Mouse (Mus musculus): ENCODE measurements around the gene Rps6ka4. TPM values are rescaled to one million over a fixed set of nuclear protein-coding genes. Genes with fewer than 3 reads are reported as not detected.

Rps6ka4 gene
- polyA plus RNA-seq, 1 experiment: 0.46 TPM

DNA sequence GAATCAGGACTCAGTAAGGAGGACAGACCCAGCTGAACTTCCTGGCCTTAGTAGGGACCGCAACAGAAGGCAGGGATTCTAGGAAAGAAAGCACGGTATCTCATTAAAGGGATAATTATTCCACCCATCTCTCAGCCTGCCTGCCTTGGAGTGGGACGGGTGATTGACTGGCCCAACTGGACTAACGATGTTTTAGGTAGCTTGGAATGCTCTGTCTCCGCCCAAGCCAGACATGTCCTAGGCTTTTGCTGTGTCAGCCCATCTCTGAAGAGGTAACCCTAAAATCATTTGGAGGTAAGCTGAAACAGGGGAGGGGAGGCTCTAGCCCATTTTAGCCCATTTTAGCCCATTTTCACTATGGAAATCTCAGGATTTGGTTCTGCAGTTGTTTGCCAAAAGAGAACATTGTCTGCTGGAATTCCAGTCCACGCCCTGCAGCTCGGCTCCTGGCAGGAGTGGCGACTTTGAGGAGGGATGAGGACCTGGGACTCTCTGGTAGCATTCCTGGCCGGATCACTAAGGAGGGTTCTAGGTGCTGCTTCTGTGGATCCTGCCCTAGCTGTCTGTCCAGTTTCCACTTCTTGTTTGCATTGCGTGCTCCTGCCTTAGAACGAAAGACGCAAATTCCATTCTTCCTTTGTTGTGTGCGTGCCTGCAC lies 19.8 kb downstream of the Rps6ka4 start:
- no peaks in the 10 kb centered on the region for H3K9me3 ChIP-seq (ENCODE audit: control insufficient read depth, low read length)
- peaks cover 3% of the 10 kb centered on the region; the same call in 1 of the 2 replicates for H3K4me1 ChIP-seq (ENCODE audit: control insufficient read depth)
- H3K4me3 ChIP-seq (replicated peaks): no peak overlapping the region
- no peaks in the 10 kb centered on the region for H3K27me3 ChIP-seq (ENCODE audit: control insufficient read depth)
- no peak for TF ChIP-seq GATA1 (IDR thresholded peaks at IDR 0.05; ENCODE audit: low read length)
- no peak for TF ChIP-seq TAL1 (IDR thresholded peaks at IDR 0.05; ENCODE audit: low read length)
- no peaks in the 10 kb centered on the region for H3K36me3 ChIP-seq (ENCODE audit: control insufficient read depth)

GRCm38 (mm10) chr19:6819143-6819827 lies 21.2 kb downstream of the Rps6ka4 start:
- Histone ChIP-seq H3K27me3 (ENCODE audit: control insufficient read depth) (no peaks in the 10 kb centered on the region), H3K4me3 (replicated peaks) (no peak overlapping the region), H3K9me3 (ENCODE audit: control insufficient read depth, low read length) (peaks cover 2% of the 10 kb centered on the region; the same call in 1 of the 2 replicates), H3K36me3 (ENCODE audit: control insufficient read depth) (no peaks in the 10 kb centered on the region), H3K4me1 (ENCODE audit: control insufficient read depth) (peaks cover 3% of the 10 kb centered on the region; the same call in 1 of the 2 replicates)
- TF ChIP-seq GATA1 (IDR thresholded peaks at IDR 0.05; ENCODE audit: low read length) (no peak), TAL1 (IDR thresholded peaks at IDR 0.05; ENCODE audit: low read length) (no peak)

GRCm38 (mm10) chr19:6814958-6815357 lies 25.5 kb downstream of the Rps6ka4 start:
- H3K4me1 ChIP-seq (ENCODE audit: control insufficient read depth): peaks cover 3% of the 10 kb centered on the region; the same call in 1 of the 2 replicates
- H3K27me3 ChIP-seq (ENCODE audit: control insufficient read depth): no peaks in the 10 kb centered on the region
- TF ChIP-seq GATA1 (IDR thresholded peaks at IDR 0.05; ENCODE audit: low read length): no peak
- no peak for TF ChIP-seq TAL1 (IDR thresholded peaks at IDR 0.05; ENCODE audit: low read length)
- H3K4me3 ChIP-seq (replicated peaks): no peak overlapping the region
- peaks cover 2% of the 10 kb centered on the region; the same call in 1 of the 2 replicates for H3K9me3 ChIP-seq (ENCODE audit: control insufficient read depth, low read length)
- H3K36me3 ChIP-seq (ENCODE audit: control insufficient read depth): no peaks in the 10 kb centered on the region

GRCm38 (mm10) chr19:6814366-6814765 lies 26.1 kb downstream of the Rps6ka4 start:
- Histone ChIP-seq H3K9me3 (ENCODE audit: control insufficient read depth, low read length) (peaks cover 2% of the 10 kb centered on the region; the same call in 1 of the 2 replicates), H3K4me3 (replicated peaks) (no peak overlapping the region), H3K36me3 (ENCODE audit: control insufficient read depth) (no peaks in the 10 kb centered on the region), H3K4me1 (ENCODE audit: control insufficient read depth) (peaks cover 3% of the 10 kb centered on the region; the same call in 1 of the 2 replicates), H3K27me3 (ENCODE audit: control insufficient read depth) (no peaks in the 10 kb centered on the region)
- TF ChIP-seq TAL1 (IDR thresholded peaks at IDR 0.05; ENCODE audit: low read length) (no peak), GATA1 (IDR thresholded peaks at IDR 0.05; ENCODE audit: low read length) (no peak)

Other genes starting within 250 kb of the Rps6ka4 start
- gene Ccdc88b, start 17.6 kb upstream of the Rps6ka4 start, polyA plus RNA-seq (2012): 0.25 and 0.27 TPM in 2 replicates
- 7.6 and 8.3 TPM in 2 replicates for gene Trmt112, start 69.1 kb upstream of the Rps6ka4 start, polyA plus RNA-seq (2012)
- 3.8 and 4.5 TPM in 2 replicates for gene Prdx5, start 69.5 kb upstream of the Rps6ka4 start, polyA plus RNA-seq (2012)
- 0.51 and 0.55 TPM in 2 replicates for gene Esrra, start 81.2 kb upstream of the Rps6ka4 start, polyA plus RNA-seq (2012)
- not detected in 2 replicates for gene Catsperz, start 84.7 kb upstream of the Rps6ka4 start, polyA plus RNA-seq (2012)
- gene Kcnk4, start 93.9 kb upstream of the Rps6ka4 start, polyA plus RNA-seq (2012): not detected in 2 replicates
- 4.3 and 6.1 TPM in 2 replicates for gene Bad, start 101.2 kb upstream of the Rps6ka4 start, polyA plus RNA-seq (2012)
- gene Gpr137, start 101.8 kb upstream of the Rps6ka4 start, polyA plus RNA-seq (2012): 1.5 and 2.0 TPM in 2 replicates
- 15.6 and 17.4 TPM in 2 replicates for gene Ppp1r14b, start 134.3 kb upstream of the Rps6ka4 start, polyA plus RNA-seq (2012)
- gene Plcb3, start 135.8 kb upstream of the Rps6ka4 start, polyA plus RNA-seq (2012): 0.12 and 0.22 TPM in 2 replicates
- 24.5 and 29.1 TPM in 2 replicates for gene Fkbp2, start 139.9 kb upstream of the Rps6ka4 start, polyA plus RNA-seq (2012)
- 2.3 and 2.7 TPM in 2 replicates for gene Vegfb, start 147.0 kb upstream of the Rps6ka4 start, polyA plus RNA-seq (2012)
- gene Dnajc4, start 151.9 kb upstream of the Rps6ka4 start, polyA plus RNA-seq (2012): 3.8 and 5.5 TPM in 2 replicates
- gene Nudt22, start 155.5 kb upstream of the Rps6ka4 start, polyA plus RNA-seq (2012): 1.1 and 1.8 TPM in 2 replicates
- gene Trpt1, start 155.5 kb upstream of the Rps6ka4 start, polyA plus RNA-seq (2012): 0.10 and 0.16 TPM in 2 replicates
- gene Fermt3, start 178.8 kb upstream of the Rps6ka4 start, polyA plus RNA-seq (2012): 48.3 and 49.3 TPM in 2 replicates
- 9.2 and 15.0 TPM in 2 replicates for gene Stip1, start 199.3 kb upstream of the Rps6ka4 start, polyA plus RNA-seq (2012)
- 1.3 and 2.0 TPM in 2 replicates for gene Macrod1, start 216.2 kb upstream of the Rps6ka4 start, polyA plus RNA-seq (2012)